Mouse (Mus musculus) hindbrain, embryonic 11.5 days (tissue): ENCODE data around the gene Asic2. TPM values are rescaled to one million over a fixed set of nuclear protein-coding genes. Genes with fewer than 3 reads are reported as not detected.

ENCODE experiments used
- ATAC-seq: fragments of 200-750 bp; cut with Nextera tagmentation; 2 replicates; pipeline ENCODE4 v1.8.0; 2017; ENCODE audit warnings: mild to moderate bottlenecking, moderate TSS enrichment, moderate library complexity; ENCODE audit not compliant: low FRiP score
- DNase-seq: peaks from one replicate; pipeline ENCODE4 v3.0.0-alpha.2; 2015; ENCODE audit warnings: low spot score
- H3K27ac ChIP-seq: fragments of 300-500 bp; sonication (generic); 2 replicates; pipeline ENCODE4 v1.5.1; 2014; ENCODE audit warnings: mild to moderate bottlenecking, low read depth, low read length
- H3K27me3 ChIP-seq: fragments of 300-500 bp; sonication (generic); 2 replicates; pipeline ENCODE4 v1.6.1; 2014; ENCODE audit warnings: mild to moderate bottlenecking, low read length, moderate library complexity, mixed read lengths; ENCODE audit not compliant: control insufficient read depth, insufficient read depth
- H3K36me3 ChIP-seq: fragments of 300-500 bp; sonication (generic); 2 replicates; pipeline ENCODE4 v1.6.1; 2014; ENCODE audit warnings: mild to moderate bottlenecking, low read length, moderate library complexity, mixed read lengths; ENCODE audit not compliant: control insufficient read depth, insufficient read depth
- H3K4me1 ChIP-seq: fragments of 300-500 bp; sonication (generic); replicated peaks from 2 replicates; pipeline ENCODE4 v1.6.1; 2014; ENCODE audit warnings: low read length, mixed read lengths; ENCODE audit not compliant: control insufficient read depth, insufficient read depth
- H3K4me2 ChIP-seq: fragments of 300-500 bp; sonication (generic); replicated peaks from 2 replicates; pipeline ENCODE4 v1.6.1; 2014; ENCODE audit warnings: mild to moderate bottlenecking, low read depth, low read length
- H3K4me3 ChIP-seq: fragments of 300-500 bp; sonication (generic); 2 replicates; pipeline ENCODE4 v1.5.1; 2014; ENCODE audit warnings: low read depth, low read length
- H3K9ac ChIP-seq: fragments of 300-500 bp; sonication (generic); 2 replicates; pipeline ENCODE4 v1.6.1; 2014; ENCODE audit warnings: low read depth, low read length
- H3K9me3 ChIP-seq: fragments of 300-500 bp; sonication (generic); 2 replicates; pipeline ENCODE4 v1.6.1; 2016; ENCODE audit warnings: low read length; ENCODE audit not compliant: control insufficient read depth
- whole genome bisulfite sequencing: fragments of 180-500 bp; shearing (Covaris S2); extraction: QIAGEN DNeasy Blood & Tissue Kit; methylation state at CpG from one replicate; pipeline ENCODE4 v1.1.7; 2014; 5-methylcytosine and 5-hydroxymethylcytosine counted together
- polyA plus RNA-seq: library from polyadenylated mRNA; unstranded; fragments of >200 nt; fragmentation: Nextera tagmentation; extraction: Ambion mirVana; gene quantifications from 2 replicates; pipeline ENCODE4 v1.2.1, GENCODE M21; 2014

Gene Asic2
- polyA plus RNA-seq, 1 experiment from 2014 or later = 1.7 TPM

- WGBS = 90% methylated on average over 2 of the region's 2 CpGs
- no peaks in the 10 kb centered on the region for H3K4me1 ChIP-seq
- H3K36me3 ChIP-seq = no peaks in the 10 kb centered on the region
- ATAC-seq = no peak
- H3K9ac ChIP-seq = no peak overlapping the region
- no peak overlapping the region for H3K27ac ChIP-seq
- no peaks in the 10 kb centered on the region for H3K9me3 ChIP-seq
- no peak overlapping the region for H3K4me2 ChIP-seq
- no peak for DNase-seq
- H3K4me3 ChIP-seq = no peak overlapping the region
- H3K27me3 ChIP-seq = no peaks in the 10 kb centered on the region
Measured at GRCm38 (mm10) chr11:80843435-80843834, 1124.8 kb downstream of the Asic2 start.

GRCm38 (mm10) chr11:80838724-80839123 lies 1129.5 kb downstream of the Asic2 start:
- Histone ChIP-seq H3K4me1 (no peaks in the 10 kb centered on the region), H3K9ac (no peak overlapping the region), H3K27me3 (no peaks in the 10 kb centered on the region), H3K4me3 (no peak overlapping the region), H3K27ac (no peak overlapping the region), H3K36me3 (no peaks in the 10 kb centered on the region), H3K9me3 (no peaks in the 10 kb centered on the region), H3K4me2 (no peak overlapping the region)
- no peak for ATAC-seq
- DNase-seq = no peak
- 64% methylated on average over 1 of the region's 1 CpGs for whole genome bisulfite sequencing

- Histone ChIP-seq H3K27ac (no peak overlapping the region), H3K4me1 (no peaks in the 10 kb centered on the region), H3K4me3 (no peak overlapping the region), H3K9me3 (no peaks in the 10 kb centered on the region), H3K27me3 (no peaks in the 10 kb centered on the region), H3K9ac (no peak overlapping the region), H3K36me3 (no peaks in the 10 kb centered on the region), H3K4me2 (no peak overlapping the region)
- no peak for DNase-seq
- ATAC-seq = no peak
- WGBS = 75% methylated on average over 4 of the region's 4 CpGs
Measured at GRCm38 (mm10) chr11:80835841-80836240, 1132.4 kb downstream of the Asic2 start.

GRCm38 (mm10) chr11:80835395-80835794 lies 1132.9 kb downstream of the Asic2 start:
- no peak overlapping the region for H3K4me3 ChIP-seq
- 79% methylated on average over 2 of the region's 2 CpGs for WGBS
- H3K9ac ChIP-seq = no peak overlapping the region
- no peaks in the 10 kb centered on the region for H3K4me1 ChIP-seq
- no peaks in the 10 kb centered on the region for H3K27me3 ChIP-seq
- no peak for ATAC-seq
- no peaks in the 10 kb centered on the region for H3K9me3 ChIP-seq
- no peak overlapping the region for H3K4me2 ChIP-seq
- no peak for DNase-seq
- no peak overlapping the region for H3K27ac ChIP-seq
- H3K36me3 ChIP-seq = no peaks in the 10 kb centered on the region

Other genes with a start within 250 kb of the Asic2 start
- gene 5530401A14Rik, start 107.8 kb downstream of the Asic2 start, polyA plus RNA-seq = 0.10 and 0.25 TPM in 2 replicates
- 2.3 and 2.4 TPM in 2 replicates for gene Ccl2, start 67.1 kb upstream of the Asic2 start, polyA plus RNA-seq
- not detected in 2 replicates for gene Gm17268, start 70.1 kb upstream of the Asic2 start, polyA plus RNA-seq
- gene Ccl7, start 77.3 kb upstream of the Asic2 start, polyA plus RNA-seq = 1.0 TPM in 1 of 2 replicates, not detected in the other
- gene Ccl11, start 89.4 kb upstream of the Asic2 start, polyA plus RNA-seq = not detected in 2 replicates
- 1.1 and 1.2 TPM in 2 replicates for gene Ccl12, start 133.4 kb upstream of the Asic2 start, polyA plus RNA-seq
- gene Ccl8, start 146.7 kb upstream of the Asic2 start, polyA plus RNA-seq = not detected in 2 replicates